Mouse (Mus musculus): ENCODE measurements around the gene Myo1c. TPM values are rescaled to one million over a fixed set of nuclear protein-coding genes. Genes with fewer than 3 reads are reported as not detected.

Myo1c gene
- polyA plus RNA-seq, 1 experiment from 2014 or later = 13.8 TPM

DNA sequence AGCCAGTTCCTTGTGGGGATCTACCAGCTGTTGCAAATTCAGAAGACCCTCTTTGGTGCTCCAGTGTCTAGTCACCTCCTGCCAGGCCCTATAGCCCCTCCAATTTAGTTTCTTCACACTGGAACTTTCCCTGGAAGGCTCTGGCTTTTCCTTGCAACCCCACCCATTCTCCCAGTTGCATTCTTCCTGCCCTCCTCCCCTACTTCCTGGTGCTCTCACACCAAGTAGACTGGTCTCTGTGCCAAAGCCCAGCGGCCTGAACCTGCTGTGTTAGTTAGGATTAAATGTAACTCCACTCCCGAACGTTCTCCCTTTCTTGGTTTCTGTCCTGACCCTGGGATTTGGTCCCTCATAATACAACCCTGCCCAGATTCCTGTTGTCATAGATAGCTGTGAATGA is 15.5 kb upstream of the Myo1c start:
- H3K36me3 ChIP-seq (ENCODE audit: control insufficient read depth, insufficient read depth, low read length) = 0 out of 2 replicates have a peak, but pooled peaks cover 2% of the 10 kb centered on the region
- no peaks in the 10 kb centered on the region for H3K27me3 ChIP-seq (ENCODE audit: control insufficient read depth, insufficient read depth, low read length)
- H3K4me3 ChIP-seq (ENCODE audit: low read depth, low read length) = no peak overlapping the region
- H3K4me1 ChIP-seq (ENCODE audit: control insufficient read depth, insufficient read depth, low read length) = peaks cover 6% of the 10 kb centered on the region; the same call in 1 of the 2 replicates
- H3K4me2 ChIP-seq (ENCODE audit: low read depth) = no peak overlapping the region
- H3K27ac ChIP-seq (ENCODE audit: low read depth, low read length) = no peak overlapping the region
- ATAC-seq (ENCODE audit: insufficient read depth, low FRiP score, low TSS enrichment) (no peak), DNase-seq (ENCODE audit: low spot score) (no peak)
- WGBS = 82% methylated on average over 3 of the region's 3 CpGs
- H3K9me3 ChIP-seq (ENCODE audit: control insufficient read depth, low read length) = no peaks in the 10 kb centered on the region
- H3K9ac ChIP-seq (ENCODE audit: low read length) = no peak overlapping the region

DNA sequence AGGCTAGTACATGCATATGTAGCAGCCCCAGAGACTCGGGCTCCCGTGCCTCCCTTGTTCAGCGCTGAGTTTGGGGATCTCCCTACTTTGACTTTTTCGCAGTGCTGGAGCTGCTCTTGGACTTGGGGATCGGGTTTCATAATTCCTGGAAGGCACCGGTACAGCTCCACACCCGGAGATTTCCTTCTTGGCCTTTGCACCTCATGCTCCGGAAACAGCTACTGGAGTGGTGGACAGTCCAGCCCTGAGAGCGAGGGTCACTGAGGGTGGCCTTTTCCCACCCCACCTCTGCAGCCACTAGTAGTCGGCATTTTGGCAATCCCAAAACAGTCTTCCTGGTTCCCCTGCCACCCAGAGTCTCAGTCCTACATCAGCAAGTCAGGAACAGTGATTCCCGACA is 15.0 kb upstream of the Myo1c start:
- H3K4me2 ChIP-seq (ENCODE audit: low read depth) = no peak overlapping the region
- 0 out of 2 replicates have a peak, but pooled peaks cover 3% of the 10 kb centered on the region for H3K4me1 ChIP-seq (ENCODE audit: control insufficient read depth, insufficient read depth, low read length)
- H3K9me3 ChIP-seq (ENCODE audit: control insufficient read depth, low read length) = no peaks in the 10 kb centered on the region
- 72% methylated on average over 11 of the region's 11 CpGs for WGBS
- DNase-seq (ENCODE audit: low spot score) (no peak), ATAC-seq (ENCODE audit: insufficient read depth, low FRiP score, low TSS enrichment) (no peak)
- H3K27ac ChIP-seq (ENCODE audit: low read depth, low read length) = no peak overlapping the region
- H3K36me3 ChIP-seq (ENCODE audit: control insufficient read depth, insufficient read depth, low read length) = 0 out of 2 replicates have a peak, but pooled peaks cover 2% of the 10 kb centered on the region
- no peak overlapping the region for H3K4me3 ChIP-seq (ENCODE audit: low read depth, low read length)
- H3K27me3 ChIP-seq (ENCODE audit: control insufficient read depth, insufficient read depth, low read length) = no peaks in the 10 kb centered on the region
- H3K9ac ChIP-seq (ENCODE audit: low read length) = no peak overlapping the region

DNA sequence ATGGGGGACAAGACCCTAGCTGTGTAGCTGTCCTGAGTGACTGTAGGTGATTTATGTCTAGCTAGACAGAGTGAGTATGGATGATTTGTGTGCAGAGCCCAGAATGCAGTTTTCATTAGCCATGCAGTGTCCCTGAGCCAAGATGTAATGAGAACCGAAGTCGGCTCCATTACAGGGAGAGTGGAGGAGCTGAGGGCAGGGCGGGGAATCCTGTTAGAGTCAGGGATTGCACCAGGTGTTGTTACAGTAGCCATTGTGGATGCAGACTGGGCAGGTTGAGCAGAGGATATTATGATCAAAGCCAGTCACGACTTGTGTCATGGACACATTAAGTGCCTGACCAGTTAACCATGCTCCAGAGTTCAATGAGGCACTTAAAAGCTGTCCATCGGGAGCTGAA is 7.0 kb upstream of the Myo1c start:
- ATAC-seq (ENCODE audit: insufficient read depth, low FRiP score, low TSS enrichment) (no peak), DNase-seq (ENCODE audit: low spot score) (no peak)
- Histone ChIP-seq H3K9me3 (ENCODE audit: control insufficient read depth, low read length) (no peaks in the 10 kb centered on the region), H3K4me2 (ENCODE audit: low read depth) (no peak overlapping the region), H3K9ac (ENCODE audit: low read length) (no peak overlapping the region), H3K4me3 (ENCODE audit: low read depth, low read length) (no peak overlapping the region), H3K36me3 (ENCODE audit: control insufficient read depth, insufficient read depth, low read length) (0 out of 2 replicates have a peak, but pooled peaks cover 2% of the 10 kb centered on the region), H3K27ac (ENCODE audit: low read depth, low read length) (no peak overlapping the region), H3K27me3 (ENCODE audit: control insufficient read depth, insufficient read depth, low read length) (no peaks in the 10 kb centered on the region), H3K4me1 (ENCODE audit: control insufficient read depth, insufficient read depth, low read length) (no peaks in the 10 kb centered on the region)
- 84% methylated on average over 5 of the region's 5 CpGs for WGBS

- Histone ChIP-seq H3K9ac (ENCODE audit: low read length) (no peak overlapping the region), H3K27me3 (ENCODE audit: control insufficient read depth, insufficient read depth, low read length) (no peaks in the 10 kb centered on the region), H3K36me3 (ENCODE audit: control insufficient read depth, insufficient read depth, low read length) (no peaks in the 10 kb centered on the region), H3K4me2 (ENCODE audit: low read depth) (no peak overlapping the region), H3K4me3 (ENCODE audit: low read depth, low read length) (no peak overlapping the region), H3K4me1 (ENCODE audit: control insufficient read depth, insufficient read depth, low read length) (no peaks in the 10 kb centered on the region), H3K9me3 (ENCODE audit: control insufficient read depth, low read length) (no peaks in the 10 kb centered on the region), H3K27ac (ENCODE audit: low read depth, low read length) (no peak overlapping the region)
- 88% methylated on average over 9 of the region's 9 CpGs for WGBS
- no peak for ATAC-seq (ENCODE audit: insufficient read depth, low FRiP score, low TSS enrichment)
- no peak for DNase-seq (ENCODE audit: low spot score)
Measured at GRCm38 (mm10) chr11:75644684-75645083, 5.6 kb upstream of the Myo1c start.

- Histone ChIP-seq H3K27ac (ENCODE audit: low read depth, low read length) (no peak overlapping the region), H3K4me2 (ENCODE audit: low read depth) (no peak overlapping the region), H3K9me3 (ENCODE audit: control insufficient read depth, low read length) (no peaks in the 10 kb centered on the region), H3K9ac (ENCODE audit: low read length) (no peak overlapping the region), H3K27me3 (ENCODE audit: control insufficient read depth, insufficient read depth, low read length) (peaks cover 5% of the 10 kb centered on the region), H3K4me1 (ENCODE audit: control insufficient read depth, insufficient read depth, low read length) (no peaks in the 10 kb centered on the region), H3K4me3 (ENCODE audit: low read depth, low read length) (no peak overlapping the region), H3K36me3 (ENCODE audit: control insufficient read depth, insufficient read depth, low read length) (no peaks in the 10 kb centered on the region)
- DNase-seq (ENCODE audit: low spot score) (no peak), ATAC-seq (ENCODE audit: insufficient read depth, low FRiP score, low TSS enrichment) (no peak)
- 70% methylated on average over 6 of the region's 6 CpGs for WGBS
Measured at GRCm38 (mm10) chr11:75647681-75648211, 2.6 kb upstream of the Myo1c start.

GRCm38 (mm10) chr11:75649155-75649561 is 1.1 kb upstream of the Myo1c start:
- Histone ChIP-seq H3K4me3 (ENCODE audit: low read depth, low read length) (no peak overlapping the region), H3K27ac (ENCODE audit: low read depth, low read length) (no peak overlapping the region)
- WGBS = 80% methylated on average over 4 of the region's 4 CpGs

DNA sequence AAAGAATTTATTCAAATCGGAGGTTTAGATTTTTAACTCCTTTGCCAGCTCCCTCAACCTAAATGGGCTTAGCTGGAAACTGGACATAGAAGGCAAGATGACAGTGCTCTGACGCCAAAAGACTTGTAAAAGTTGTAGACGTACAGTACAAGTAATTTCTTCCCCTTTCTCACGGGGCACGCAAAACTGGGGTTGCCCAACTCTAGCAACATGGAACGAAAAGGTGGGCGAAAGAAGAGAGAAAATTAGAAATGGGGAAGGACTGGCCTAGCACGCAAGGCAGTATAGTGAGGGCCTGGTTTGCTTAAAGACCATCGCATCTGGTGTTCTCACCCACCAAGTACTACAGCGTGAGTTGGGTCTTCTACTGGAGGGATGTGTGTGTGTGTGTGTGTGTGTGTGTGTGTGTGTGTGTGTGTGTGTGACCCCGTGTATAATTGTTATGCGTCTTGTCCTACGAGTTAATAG is 688 bp downstream of the Myo1c start:
- H3K4me1 ChIP-seq (ENCODE audit: control insufficient read depth, insufficient read depth, low read length) = peaks cover 16% of the 10 kb centered on the region; the same call in 1 of the 2 replicates
- peak overlapping the region; percentile 76 for H3K9ac ChIP-seq (ENCODE audit: low read length)
- no peaks in the 10 kb centered on the region for H3K9me3 ChIP-seq (ENCODE audit: control insufficient read depth, low read length)
- WGBS = 45% methylated on average over 13 of the region's 13 CpGs
- peak overlapping the region; percentile 58 for H3K4me3 ChIP-seq (ENCODE audit: low read depth, low read length)
- ATAC-seq (ENCODE audit: insufficient read depth, low FRiP score, low TSS enrichment) (no peak), DNase-seq (ENCODE audit: low spot score) (no peak)
- H3K4me2 ChIP-seq (ENCODE audit: low read depth) = peak overlapping the region; percentile 86
- H3K36me3 ChIP-seq (ENCODE audit: control insufficient read depth, insufficient read depth, low read length) = no peaks in the 10 kb centered on the region
- peaks cover 18% of the 10 kb centered on the region for H3K27me3 ChIP-seq (ENCODE audit: control insufficient read depth, insufficient read depth, low read length)
- 0 out of 2 replicates have a peak overlapping the region, but pooled peaks have one; percentile 44 for H3K27ac ChIP-seq (ENCODE audit: low read depth, low read length)

More at GRCm38 (mm10) chr11:75649155-75649561, 1.1 kb upstream of the Myo1c start:
- Histone ChIP-seq H3K4me1 (ENCODE audit: control insufficient read depth, insufficient read depth, low read length) (peaks cover 8% of the 10 kb centered on the region; the same call in 1 of the 2 replicates), H3K9ac (ENCODE audit: low read length) (no peak overlapping the region), H3K27me3 (ENCODE audit: control insufficient read depth, insufficient read depth, low read length) (peaks cover 13% of the 10 kb centered on the region), H3K36me3 (ENCODE audit: control insufficient read depth, insufficient read depth, low read length) (no peaks in the 10 kb centered on the region), H3K4me2 (ENCODE audit: low read depth) (no peak overlapping the region), H3K9me3 (ENCODE audit: control insufficient read depth, low read length) (no peaks in the 10 kb centered on the region)
- DNase-seq (ENCODE audit: low spot score) (no peak), ATAC-seq (ENCODE audit: insufficient read depth, low FRiP score, low TSS enrichment) (no peak)

GRCm38 (mm10) chr11:75651426-75652221 is 1.3 kb downstream of the Myo1c start:
- peak overlapping the region; percentile 76 for H3K9ac ChIP-seq (ENCODE audit: low read length)
- no peaks in the 10 kb centered on the region for H3K36me3 ChIP-seq (ENCODE audit: control insufficient read depth, insufficient read depth, low read length)
- 0 out of 2 replicates have a peak overlapping the region, but pooled peaks have one; percentile 44 for H3K27ac ChIP-seq (ENCODE audit: low read depth, low read length)
- DNase-seq (ENCODE audit: low spot score) = peak; percentile 75
- peaks cover 20% of the 10 kb centered on the region for H3K4me1 ChIP-seq (ENCODE audit: control insufficient read depth, insufficient read depth, low read length)
- ATAC-seq (ENCODE audit: insufficient read depth, low FRiP score, low TSS enrichment) = peak; percentile 46
- H3K9me3 ChIP-seq (ENCODE audit: control insufficient read depth, low read length) = no peaks in the 10 kb centered on the region
- H3K27me3 ChIP-seq (ENCODE audit: control insufficient read depth, insufficient read depth, low read length) = peaks cover 18% of the 10 kb centered on the region
- H3K4me3 ChIP-seq (ENCODE audit: low read depth, low read length) = peak overlapping the region; percentile 58
- peak overlapping the region; percentile 86 for H3K4me2 ChIP-seq (ENCODE audit: low read depth)
- WGBS = under 1% methylated on average over 50 of the region's 54 CpGs
